Mouse (Mus musculus) ES-E14 (cell line): ENCODE results near the gene Gprin2. TPM values are rescaled to one million over a fixed set of nuclear protein-coding genes. Genes with fewer than 3 reads are reported as not detected.

Experiments used
- DNase-seq: peaks from one replicate; pipeline ENCODE4 v3.0.0-alpha.2; 2013; ENCODE audit warnings: low read depth, low spot score
- H3K27ac ChIP-seq: 2 replicates; pipeline ENCODE4 v1.5.1; 2012; ENCODE audit warnings: low read depth, mild to moderate bottlenecking, low read length, moderate library complexity, mixed read lengths; ENCODE audit not compliant: poor library complexity, insufficient read depth, severe bottlenecking
- H3K36me3 ChIP-seq: 2 replicates; pipeline ENCODE4 v1.6.1; 2012; ENCODE audit warnings: mild to moderate bottlenecking, low read length, moderate library complexity, mixed read lengths; ENCODE audit not compliant: control insufficient read depth, poor library complexity, insufficient read depth, severe bottlenecking
- H3K4me1 ChIP-seq, 2 experiments: fragments of 150-350 bp in 1 of 2; sonication (generic) in 1 of 2; 2 replicates each; pipeline ENCODE4 v1.6.1; 2012; ENCODE audit warnings: low read length in 2 of 2, mild to moderate bottlenecking in 1 of 2, mixed read lengths in 1 of 2; ENCODE audit not compliant: control insufficient read depth in 2 of 2, insufficient read depth in 2 of 2, poor library complexity in 1 of 2
- H3K4me3 ChIP-seq, 2 experiments: fragments of 150-350 bp in 1 of 2; sonication (generic) in 1 of 2; 2 replicates each; pipeline ENCODE4 v1.5.1; 2012; ENCODE audit warnings: low read length in 2 of 2, low read depth in 1 of 2, mild to moderate bottlenecking in 1 of 2, mixed read lengths in 1 of 2; ENCODE audit not compliant: insufficient read depth in 1 of 2, poor library complexity in 1 of 2, severe bottlenecking in 1 of 2
- H3K9ac ChIP-seq: 2 replicates; pipeline ENCODE4 v1.6.1; 2012; ENCODE audit warnings: low read depth, mild to moderate bottlenecking, low read length, mixed read lengths; ENCODE audit not compliant: poor library complexity, insufficient read depth, severe bottlenecking
- H3K9me3 ChIP-seq: fragments of 150-350 bp; sonication (generic); 2 replicates; pipeline ENCODE4 v1.6.1; 2012; ENCODE audit warnings: low read depth, mild to moderate bottlenecking, low read length; ENCODE audit not compliant: control insufficient read depth, insufficient read depth
- CHD2 ChIP-seq: IDR thresholded peaks from 2 replicates; pipeline ENCODE4 v1.6.1; 2014; ENCODE audit warnings: mild to moderate bottlenecking, low read depth, low read length, inconsistent platforms
- HCFC1 ChIP-seq: IDR thresholded peaks from 2 replicates; pipeline ENCODE4 v1.6.1; 2012; ENCODE audit warnings: low read length, inconsistent platforms, borderline replicate concordance; ENCODE audit not compliant: insufficient read depth
- MAFK ChIP-seq: IDR thresholded peaks from 2 replicates; pipeline ENCODE4 v1.6.1; 2014; ENCODE audit warnings: mild to moderate bottlenecking, low read depth, low read length, inconsistent platforms; ENCODE audit not compliant: insufficient read depth
- ZC3H11A ChIP-seq: IDR thresholded peaks from 2 replicates; pipeline ENCODE4 v1.6.1; 2012; ENCODE audit warnings: low read depth, mild to moderate bottlenecking, inconsistent platforms, low read length, borderline replicate concordance
- ZNF384 ChIP-seq: IDR thresholded peaks from 2 replicates; pipeline ENCODE4 v1.6.1; 2012; ENCODE audit warnings: low read depth, low read length, inconsistent platforms
- in situ Hi-C, 2 experiments: fragments of 600-800 bp; cut with MboI; formaldehyde crosslinking; loops; one replicate each; pipeline ENCODE4 v1.15.1; 2025; ENCODE audit warnings: low sequenced_read_pairs in 2 of 2, inconsistent platforms in 1 of 2; ENCODE audit not compliant: unreplicated experiment in 2 of 2
- total RNA-seq: library from RNA; depleted of rRNA; stranded (reverse); fragments of 300-350 nt; gene quantifications from 2 replicates; pipeline ENCODE4 v1.2.3, GENCODE M21; 2012

The Gprin2 gene
- total RNA-seq, 1 experiment: 0.58 TPM

GRCm38 (mm10) chr14:34233846-34234245 is 32.4 kb upstream of the Gprin2 start:
- TF ChIP-seq CHD2: no peak
- TF ChIP-seq ZC3H11A: no peak
- no peak for TF ChIP-seq ZNF384
- no peak for TF ChIP-seq MAFK
- no peak for TF ChIP-seq HCFC1
- no peak overlapping the region for H3K27ac ChIP-seq
- in situ Hi-C loops: no loop called here
- DNase-seq: no peak
- no peak overlapping the region for H3K9ac ChIP-seq
- peaks cover 0 to 4% of the 10 kb centered on the region in 2 experiments; a peak in 1 of 4 replicates for H3K4me1 ChIP-seq
- H3K9me3 ChIP-seq: no peaks in the 10 kb centered on the region
- H3K4me3 ChIP-seq: no peak overlapping the region
- peaks cover 6% of the 10 kb centered on the region; the same call in 1 of the 2 replicates for H3K36me3 ChIP-seq

- H3K9me3 ChIP-seq: no peaks in the 10 kb centered on the region
- DNase-seq: no peak
- TF ChIP-seq MAFK (no peak), HCFC1 (no peak), ZC3H11A (no peak)
- no peak overlapping the region for H3K27ac ChIP-seq
- peaks cover 0 to 7% of the 10 kb centered on the region in 2 experiments; a peak in 1 of 4 replicates for H3K4me1 ChIP-seq
- H3K4me3 ChIP-seq: no peak overlapping the region
- H3K36me3 ChIP-seq: peaks cover 6% of the 10 kb centered on the region; the same call in 1 of the 2 replicates
- in situ Hi-C loops: no loop called here
- no peak overlapping the region for H3K9ac ChIP-seq
Observed at GRCm38 (mm10) chr14:34232866-34233680, 31.6 kb upstream of the Gprin2 start.

- Histone ChIP-seq H3K4me3 (no peak overlapping the region), H3K9me3 (no peaks in the 10 kb centered on the region), H3K27ac (no peak overlapping the region), H3K4me1 (peaks cover 0 to 10% of the 10 kb centered on the region in 2 experiments; a peak in 1 of 4 replicates), H3K9ac (no peak overlapping the region), H3K36me3 (peaks cover 6% of the 10 kb centered on the region; the same call in 1 of the 2 replicates)
- no peak for TF ChIP-seq MAFK
- TF ChIP-seq ZNF384: no peak
- TF ChIP-seq CHD2: no peak
- no peak for TF ChIP-seq ZC3H11A
- TF ChIP-seq HCFC1: no peak
- in situ Hi-C loops: no loop called here
- DNase-seq: no peak
Observed at GRCm38 (mm10) chr14:34232340-34232739, 30.9 kb upstream of the Gprin2 start.

- Histone ChIP-seq H3K36me3 (peaks cover 6% of the 10 kb centered on the region; the same call in 1 of the 2 replicates), H3K9ac (no peak overlapping the region), H3K4me3 (no peak overlapping the region), H3K4me1 (peaks cover 0 to 8% of the 10 kb centered on the region in 2 experiments; a peak in 1 of 4 replicates), H3K27ac (no peak overlapping the region), H3K9me3 (no peaks in the 10 kb centered on the region)
- TF ChIP-seq ZC3H11A (no peak), CHD2 (no peak), MAFK (no peak), HCFC1 (no peak), ZNF384 (no peak)
- in situ Hi-C loops: no loop called here
- no peak for DNase-seq
Observed at GRCm38 (mm10) chr14:34228830-34229506, 27.5 kb upstream of the Gprin2 start.
